Mouse (Mus musculus) forebrain, postnatal 0 days (tissue): ENCODE measurements around the gene A3galt2. TPM values are rescaled to one million over a fixed set of nuclear protein-coding genes. Genes with fewer than 3 reads are reported as not detected.

Experiments used
- ATAC-seq: fragments of 200-750 bp; cut with Nextera tagmentation; 2 replicates; pipeline ENCODE4 v1.8.0; 2017; ENCODE audit warnings: mild to moderate bottlenecking, moderate library complexity
- DNase-seq: peaks from one replicate; pipeline ENCODE4 v3.0.0-alpha.2; 2015
- H3K27ac ChIP-seq: fragments of 300-500 bp; sonication (generic); 2 replicates; pipeline ENCODE4 v1.5.1; 2014; ENCODE audit warnings: low read depth, mild to moderate bottlenecking, antibody characterized with exemption, low read length, moderate library complexity, mixed read lengths
- H3K27me3 ChIP-seq: fragments of 300-500 bp; sonication (generic); 2 replicates; pipeline ENCODE4 v1.6.1; 2014; ENCODE audit warnings: mild to moderate bottlenecking, low read length, mixed read lengths; ENCODE audit not compliant: insufficient read depth
- H3K36me3 ChIP-seq: fragments of 300-500 bp; sonication (generic); 2 replicates; pipeline ENCODE4 v1.6.1; 2014; ENCODE audit warnings: mild to moderate bottlenecking, moderate library complexity; ENCODE audit not compliant: insufficient read depth
- H3K4me1 ChIP-seq: fragments of 300-500 bp; sonication (generic); 2 replicates; pipeline ENCODE4 v1.6.1; 2014; ENCODE audit warnings: antibody characterized with exemption; ENCODE audit not compliant: insufficient read depth
- H3K4me2 ChIP-seq: fragments of 300-500 bp; sonication (generic); 2 replicates; pipeline ENCODE4 v1.6.1; 2014; ENCODE audit warnings: low read depth, mild to moderate bottlenecking, moderate library complexity
- H3K4me3 ChIP-seq: fragments of 300-500 bp; sonication (generic); 2 replicates; pipeline ENCODE4 v1.5.1; 2014; ENCODE audit warnings: low read depth, low read length, mixed read lengths
- H3K9ac ChIP-seq: fragments of 300-500 bp; sonication (generic); 2 replicates; pipeline ENCODE4 v1.6.1; 2014; ENCODE audit warnings: mild to moderate bottlenecking
- H3K9me3 ChIP-seq: fragments of 300-500 bp; sonication (generic); 2 replicates; pipeline ENCODE4 v1.6.1; 2016; ENCODE audit warnings: low read length
- CTCF ChIP-seq: sonication (generic); IDR thresholded peaks from 2 replicates; pipeline ENCODE4 v1.5.1; 2016; ENCODE audit warnings: antibody characterized with exemption, control low read depth, low read depth
- WGBS: fragments of 180-500 bp; shearing (Covaris S2); extraction: QIAGEN DNeasy Blood & Tissue Kit; methylation state at CpG from one replicate; pipeline ENCODE4 v1.1.7; 2014; 5-methylcytosine and 5-hydroxymethylcytosine counted together
- polyA plus RNA-seq: library from polyadenylated mRNA; unstranded; fragments of >200 nt; fragmentation: Nextera tagmentation; extraction: Ambion mirVana; gene quantifications from 2 replicates; pipeline ENCODE4 v1.2.1, GENCODE M21; 2015
- total RNA-seq: library from RNA; depleted of rRNA; stranded (reverse); fragments of >200 nt; gene quantifications from 2 replicates; pipeline ENCODE4 v1.2.3, GENCODE M21; 2014

The A3galt2 gene
- total and polyA plus RNA-seq, 2 experiments from 2014 or later: 0.16 to 0.52 TPM

DNA sequence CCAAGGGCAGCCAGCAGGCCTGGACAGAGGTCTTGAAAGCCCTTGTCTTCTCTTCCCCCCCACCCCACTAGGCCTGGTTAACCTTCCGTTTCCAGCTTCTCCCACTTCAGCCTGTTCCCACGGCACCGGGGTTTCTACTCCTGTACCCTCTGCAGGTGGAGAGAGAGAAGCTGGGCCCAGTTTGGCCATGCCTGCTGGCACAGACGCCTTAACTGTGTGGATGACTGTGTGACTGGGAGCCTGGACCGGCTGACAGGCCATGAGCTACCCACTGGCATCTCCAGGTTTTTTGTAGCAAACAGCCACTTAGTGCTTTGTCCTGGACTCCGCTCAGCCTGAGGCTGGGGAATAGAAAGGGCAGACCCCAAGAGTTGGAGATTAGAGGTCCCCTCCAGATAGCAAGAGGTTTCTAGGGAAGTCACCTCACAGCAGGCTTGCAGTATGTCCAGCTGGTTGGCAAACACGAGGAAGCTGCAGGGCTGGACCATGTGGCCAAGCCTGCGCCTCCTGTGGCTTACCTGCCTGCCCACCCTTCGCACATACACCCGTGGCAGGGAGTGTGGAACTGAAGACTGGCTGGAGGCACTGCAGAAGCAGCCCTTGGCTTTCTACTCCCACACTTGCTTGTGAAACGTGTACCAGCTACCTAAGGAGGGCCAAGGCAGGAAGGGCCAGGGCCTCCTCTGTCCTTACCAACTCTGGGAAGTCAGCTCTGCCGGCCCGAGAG lies 3.0 kb upstream of the A3galt2 start:
- no peaks in the 10 kb centered on the region for H3K27me3 ChIP-seq

DNA sequence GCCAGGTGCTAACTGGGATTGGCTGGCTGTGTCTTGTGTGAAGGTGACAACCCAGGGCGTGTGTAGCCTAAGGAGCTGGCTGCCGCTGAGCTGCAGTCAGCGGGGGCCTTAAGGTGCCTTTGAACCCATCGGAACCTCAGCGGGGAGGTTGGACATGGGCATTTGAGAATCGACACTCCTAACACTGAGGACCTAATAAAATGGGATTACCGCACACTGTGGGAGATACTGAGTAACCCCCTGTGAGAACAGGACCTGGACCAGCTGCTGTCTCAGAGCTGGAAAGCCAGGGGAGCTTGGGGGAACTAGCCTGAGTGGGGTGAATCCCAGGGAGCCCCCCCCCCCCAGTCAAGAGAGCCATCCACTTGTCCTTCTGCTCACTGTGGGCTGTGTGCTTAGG lies 1.6 kb upstream of the A3galt2 start:
- whole genome bisulfite sequencing: 87% methylated on average over 7 of the region's 7 CpGs
- DNase-seq (no peak), ATAC-seq (no peak)
- H3K4me2 ChIP-seq: no peak overlapping the region
- no peak overlapping the region for H3K9ac ChIP-seq
- H3K9me3 ChIP-seq: no peaks in the 10 kb centered on the region
- TF ChIP-seq CTCF: no peak
- H3K4me3 ChIP-seq: no peak overlapping the region
- H3K27ac ChIP-seq: no peak overlapping the region
- H3K36me3 ChIP-seq: peaks cover 54% of the 10 kb centered on the region
- H3K4me1 ChIP-seq: no peaks in the 10 kb centered on the region
- H3K27me3 ChIP-seq: no peaks in the 10 kb centered on the region

More for the DNA sequence above, 3.0 kb upstream of the A3galt2 start:
- no peak overlapping the region for H3K27ac ChIP-seq
- H3K9ac ChIP-seq: no peak overlapping the region
- H3K4me1 ChIP-seq: no peaks in the 10 kb centered on the region
- H3K4me2 ChIP-seq: no peak overlapping the region
- ATAC-seq (no peak), DNase-seq (no peak)
- 88% methylated on average over 13 of the region's 13 CpGs for WGBS
- peaks cover 68% of the 10 kb centered on the region for H3K36me3 ChIP-seq
- H3K9me3 ChIP-seq: no peaks in the 10 kb centered on the region
- TF ChIP-seq CTCF: no peak
- H3K4me3 ChIP-seq: no peak overlapping the region

DNA sequence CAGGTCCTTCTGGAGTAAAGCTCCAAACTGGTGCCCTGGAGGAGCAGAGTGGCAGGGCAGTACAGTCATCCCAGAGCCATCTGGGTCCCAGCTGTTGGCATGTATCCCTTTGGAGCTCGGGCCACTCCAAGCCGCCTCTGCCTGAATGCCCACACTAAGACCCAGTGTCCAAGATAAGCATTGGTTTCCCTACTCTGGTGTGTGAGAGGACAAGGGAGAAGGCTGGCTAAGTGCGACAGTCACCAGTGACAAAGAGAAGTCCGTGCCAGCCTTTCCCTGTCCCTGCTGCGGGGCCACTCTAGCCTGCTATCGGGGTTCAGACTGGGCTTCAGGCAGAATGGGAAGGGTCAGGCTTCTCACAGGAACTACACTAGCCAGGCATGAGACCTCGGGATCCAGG lies 736 bp downstream of the A3galt2 start:
- Histone ChIP-seq H3K36me3 (peaks cover 30% of the 10 kb centered on the region), H3K9me3 (no peaks in the 10 kb centered on the region), H3K27me3 (no peaks in the 10 kb centered on the region), H3K9ac (no peak overlapping the region), H3K27ac (no peak overlapping the region), H3K4me1 (no peaks in the 10 kb centered on the region), H3K4me2 (no peak overlapping the region), H3K4me3 (no peak overlapping the region)
- no peak for TF ChIP-seq CTCF
- ATAC-seq (peak; percentile 21; the same call in 1 of the 2 replicates), DNase-seq (no peak)
- WGBS: 71% methylated on average over 7 of the region's 7 CpGs

DNA sequence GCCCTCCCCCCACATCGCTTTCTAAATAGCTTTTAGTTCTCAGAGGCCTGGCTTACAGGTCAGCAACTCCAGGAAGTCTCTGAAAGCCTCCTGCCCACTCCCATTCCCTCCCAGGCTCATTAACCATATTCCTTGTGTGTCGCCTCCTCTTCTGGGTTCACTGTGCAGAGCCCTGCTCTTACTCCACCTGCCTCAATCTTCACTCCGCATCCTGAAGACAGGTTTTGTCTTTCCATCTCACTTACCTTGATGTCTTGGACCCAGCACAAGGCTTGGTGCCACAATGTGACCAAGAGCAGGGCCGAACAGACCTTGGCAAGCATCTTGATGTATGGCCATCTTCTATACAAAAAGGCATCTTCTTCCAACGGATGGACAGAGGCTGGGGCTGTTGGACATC lies 4.0 kb downstream of the A3galt2 start:
- Histone ChIP-seq H3K27me3 (no peaks in the 10 kb centered on the region), H3K36me3 (no peaks in the 10 kb centered on the region), H3K4me2 (no peak overlapping the region), H3K27ac (no peak overlapping the region), H3K9ac (no peak overlapping the region), H3K4me3 (no peak overlapping the region), H3K9me3 (no peaks in the 10 kb centered on the region), H3K4me1 (no peaks in the 10 kb centered on the region)
- no peak for DNase-seq
- WGBS: 78% methylated on average over 5 of the region's 5 CpGs
- TF ChIP-seq CTCF: no peak
- no peak; the same call in 1 of the 2 replicates for ATAC-seq

DNA sequence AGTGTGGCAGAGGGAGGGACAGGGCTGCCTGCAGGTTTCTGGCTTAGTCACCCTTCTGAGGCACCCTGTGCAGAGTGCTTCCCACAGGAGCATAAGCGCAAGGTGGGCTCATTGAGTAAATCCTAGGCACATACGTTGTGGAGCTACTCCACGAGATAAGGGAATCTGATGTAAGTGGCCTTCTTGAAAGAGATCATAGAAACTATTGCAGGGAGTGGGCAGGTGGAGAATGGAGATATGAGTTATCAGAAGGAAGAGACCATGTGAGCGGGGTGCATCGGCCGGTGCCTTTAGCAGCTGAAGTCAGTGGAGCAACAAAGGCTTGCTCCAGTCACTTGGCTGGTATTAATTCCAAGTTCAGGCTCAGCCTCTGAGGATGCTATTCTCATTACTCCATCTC lies 4.9 kb downstream of the A3galt2 start:
- 95% methylated on average over 6 of the region's 6 CpGs for WGBS
- Histone ChIP-seq H3K4me1 (no peaks in the 10 kb centered on the region), H3K27me3 (no peaks in the 10 kb centered on the region), H3K9me3 (no peaks in the 10 kb centered on the region), H3K9ac (no peak overlapping the region), H3K4me3 (no peak overlapping the region), H3K27ac (no peak overlapping the region), H3K4me2 (no peak overlapping the region), H3K36me3 (no peaks in the 10 kb centered on the region)
- ATAC-seq (no peak), DNase-seq (no peak)
- no peak for TF ChIP-seq CTCF

DNA sequence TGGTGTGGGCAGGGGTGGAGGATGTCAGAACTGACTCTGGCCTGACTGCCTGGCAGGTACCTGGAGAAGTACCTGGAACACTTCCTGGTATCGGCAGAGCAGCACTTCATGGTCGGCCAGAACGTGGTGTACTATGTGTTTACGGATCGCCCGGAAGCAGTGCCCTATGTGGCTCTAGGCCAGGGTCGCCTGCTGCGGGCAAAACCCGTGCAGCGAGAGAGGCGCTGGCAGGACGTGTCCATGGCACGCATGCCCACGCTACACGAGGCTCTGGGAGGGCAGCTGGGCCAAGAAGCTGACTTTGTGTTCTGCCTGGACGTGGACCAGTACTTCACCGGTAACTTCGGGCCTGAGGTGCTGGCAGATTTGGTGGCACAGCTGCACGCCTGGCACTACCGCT lies 11.8 kb downstream of the A3galt2 start:
- Histone ChIP-seq H3K27ac (no peak overlapping the region), H3K4me2 (no peak overlapping the region), H3K36me3 (no peaks in the 10 kb centered on the region), H3K4me3 (no peak overlapping the region), H3K9ac (no peak overlapping the region), H3K4me1 (no peaks in the 10 kb centered on the region), H3K27me3 (no peaks in the 10 kb centered on the region), H3K9me3 (no peaks in the 10 kb centered on the region)
- TF ChIP-seq CTCF: no peak
- DNase-seq: no peak
- 94% methylated on average over 20 of the region's 20 CpGs for WGBS
- ATAC-seq: no peak

DNA sequence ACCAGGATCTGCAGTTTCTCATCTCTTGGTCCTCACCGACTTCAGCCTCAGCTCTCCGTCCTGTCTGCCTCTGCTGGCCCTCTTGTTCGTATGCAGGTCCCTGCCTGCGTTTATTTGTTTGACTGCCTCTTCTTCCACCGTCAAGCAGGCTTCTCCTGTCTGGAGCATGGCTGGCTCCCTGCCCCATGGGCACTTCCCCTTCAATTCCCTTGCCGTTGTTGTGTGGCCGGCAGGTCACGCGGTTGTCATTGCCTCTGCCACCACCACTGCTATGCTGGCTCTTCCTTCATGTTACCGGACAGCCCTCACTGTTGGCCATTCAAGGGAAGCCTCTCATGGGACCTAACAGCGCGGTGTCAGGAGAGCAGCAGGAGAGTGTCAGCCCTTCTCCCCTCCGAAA lies 13.0 kb downstream of the A3galt2 start:
- Histone ChIP-seq H3K4me3 (no peak overlapping the region), H3K27me3 (no peaks in the 10 kb centered on the region), H3K4me1 (no peaks in the 10 kb centered on the region), H3K9me3 (no peaks in the 10 kb centered on the region), H3K4me2 (no peak overlapping the region), H3K9ac (no peak overlapping the region), H3K27ac (no peak overlapping the region), H3K36me3 (0 out of 2 replicates have a peak, but pooled peaks cover 3% of the 10 kb centered on the region)
- 79% methylated on average over 13 of the region's 13 CpGs for WGBS
- TF ChIP-seq CTCF: no peak
- no peak for ATAC-seq
- DNase-seq: no peak
